Mouse (Mus musculus): ENCODE results near the gene Ssxb9. TPM values are rescaled to one million over a fixed set of nuclear protein-coding genes. Genes with fewer than 3 reads are reported as not detected.

Gene Ssxb9
- polyA plus RNA-seq (2014; fragmentation: Illumina TruSeq; extraction: RNeasy Lipid Tissue Mini Kit (QIAGEN cat#74804); ENCODE audit: low read depth, low replicate concordance), result not detected

GRCm38 (mm10) chrX:8366678-8367077 lies at the start of gene Ssxb9:
Gene Ssxb9, plus strand, starts transcription at chrX:8366978.

GRCm38 (mm10) chrX:8327124-8327523 lies 39.7 kb upstream of the Ssxb9 start, which contains the start of gene Ssxb10:
Gene Ssxb10, plus strand, starts transcription at chrX:8327424.

GRCm38 (mm10) chrX:8413005-8413404 lies 46.2 kb downstream of the Ssxb9 start, which contains the start of gene Ssxb1:
Gene Ssxb1, plus strand, starts transcription at chrX:8413305.

Other genes starting within 250 kb of the Ssxb9 start
- 10.0 TPM for gene Wdr13, start 234.1 kb upstream of the Ssxb9 start, polyA plus RNA-seq (2014; fragmentation: Illumina TruSeq; extraction: RNeasy Lipid Tissue Mini Kit (QIAGEN cat#74804); ENCODE audit: low read depth, low replicate concordance)
- 99.1 TPM for gene Rbm3, start 221.1 kb upstream of the Ssxb9 start, polyA plus RNA-seq (2014; fragmentation: Illumina TruSeq; extraction: RNeasy Lipid Tissue Mini Kit (QIAGEN cat#74804); ENCODE audit: low read depth, low replicate concordance)
- gene Tbc1d25, start 190.8 kb upstream of the Ssxb9 start, polyA plus RNA-seq (2014; fragmentation: Illumina TruSeq; extraction: RNeasy Lipid Tissue Mini Kit (QIAGEN cat#74804); ENCODE audit: low read depth, low replicate concordance), result 0.59 TPM
- gene Ebp, start 173.5 kb upstream of the Ssxb9 start, polyA plus RNA-seq (2014; fragmentation: Illumina TruSeq; extraction: RNeasy Lipid Tissue Mini Kit (QIAGEN cat#74804); ENCODE audit: low read depth, low replicate concordance), result 9.1 TPM
- 2.8 TPM for gene Porcn, start 160.5 kb upstream of the Ssxb9 start, polyA plus RNA-seq (2014; fragmentation: Illumina TruSeq; extraction: RNeasy Lipid Tissue Mini Kit (QIAGEN cat#74804); ENCODE audit: low read depth, low replicate concordance)
- 2.8 TPM for gene Ftsj1, start 114.6 kb upstream of the Ssxb9 start, polyA plus RNA-seq (2014; fragmentation: Illumina TruSeq; extraction: RNeasy Lipid Tissue Mini Kit (QIAGEN cat#74804); ENCODE audit: low read depth, low replicate concordance)
- 3.0 TPM for gene Slc38a5, start 95.8 kb upstream of the Ssxb9 start, polyA plus RNA-seq (2014; fragmentation: Illumina TruSeq; extraction: RNeasy Lipid Tissue Mini Kit (QIAGEN cat#74804); ENCODE audit: low read depth, low replicate concordance)
- 1.8 TPM for gene Ssxb10, start 39.6 kb upstream of the Ssxb9 start, polyA plus RNA-seq (2014; fragmentation: Illumina TruSeq; extraction: RNeasy Lipid Tissue Mini Kit (QIAGEN cat#74804); ENCODE audit: low read depth, low replicate concordance)
- gene Ssxb1, start 46.3 kb downstream of the Ssxb9 start, polyA plus RNA-seq (2014; fragmentation: Illumina TruSeq; extraction: RNeasy Lipid Tissue Mini Kit (QIAGEN cat#74804); ENCODE audit: low read depth, low replicate concordance), result 20.1 TPM
- 20.5 TPM for gene Ssxb2, start 94.7 kb downstream of the Ssxb9 start, polyA plus RNA-seq (2014; fragmentation: Illumina TruSeq; extraction: RNeasy Lipid Tissue Mini Kit (QIAGEN cat#74804); ENCODE audit: low read depth, low replicate concordance)
- 3.1 TPM for gene Gm14459, start 158.0 kb downstream of the Ssxb9 start, polyA plus RNA-seq (2014; fragmentation: Illumina TruSeq; extraction: RNeasy Lipid Tissue Mini Kit (QIAGEN cat#74804); ENCODE audit: low read depth, low replicate concordance)
- gene Ssxb6, start 181.3 kb downstream of the Ssxb9 start, polyA plus RNA-seq (2014; fragmentation: Illumina TruSeq; extraction: RNeasy Lipid Tissue Mini Kit (QIAGEN cat#74804); ENCODE audit: low read depth, low replicate concordance), result 12.6 TPM
- gene Ssxb3, start 224.8 kb downstream of the Ssxb9 start, polyA plus RNA-seq (2014; fragmentation: Illumina TruSeq; extraction: RNeasy Lipid Tissue Mini Kit (QIAGEN cat#74804); ENCODE audit: low read depth, low replicate concordance), result 8.5 TPM

Data from testis, adult 10 weeks (tissue).